Mouse (Mus musculus) E14TG2a.4 (cell line): ENCODE results near the gene Adcy4.

ENCODE experiments used
- CTCF ChIP-seq: conservative IDR thresholded peaks from 2 replicates; pipeline ENCODE4 v1.5.1; 2014; ENCODE audit warnings: low read length
- POU5F1 ChIP-seq: IDR thresholded peaks from 2 replicates; pipeline ENCODE4 v1.6.1; 2014; ENCODE audit warnings: low read length, borderline replicate concordance

- TF ChIP-seq CTCF, result no peak
- TF ChIP-seq POU5F1, result no peak
Observed at GRCm38 (mm10) chr14:55826551-55827340, 42.9 kb upstream of the Adcy4 start.
